Mouse (Mus musculus): Measurements from ENCODE around the gene Mrpl11. TPM values are rescaled to one million over a fixed set of nuclear protein-coding genes. Genes with fewer than 3 reads are reported as not detected.
"Not testable (repeated sequence)": the region's sequence is repeated elsewhere in the genome, so short reads cannot be mapped to it uniquely, and the experiment has no call there.

Gene Mrpl11
- polyA plus RNA-seq, 1 experiment: 45.6 TPM

GRCm38 (mm10) chr19:4992371-4992770 is 30.4 kb downstream of the Mrpl11 start:
- no peak overlapping the region for H3K4me3 ChIP-seq (ENCODE audit: insufficient read depth, low read length)
- TF ChIP-seq CTCF (IDR thresholded peaks at IDR 0.05; ENCODE audit: low read depth, low read length) (no peak), POLR2A (IDR thresholded peaks at IDR 0.05; ENCODE audit: borderline replicate concordance, low read depth, low read length) (no peak)
- H3K4me1 ChIP-seq (ENCODE audit: control insufficient read depth, insufficient read depth, low read length): peaks cover 23% of the 10 kb centered on the region
- H3K27ac ChIP-seq (ENCODE audit: insufficient read depth, low read depth, low read length): no peak overlapping the region

DNA sequence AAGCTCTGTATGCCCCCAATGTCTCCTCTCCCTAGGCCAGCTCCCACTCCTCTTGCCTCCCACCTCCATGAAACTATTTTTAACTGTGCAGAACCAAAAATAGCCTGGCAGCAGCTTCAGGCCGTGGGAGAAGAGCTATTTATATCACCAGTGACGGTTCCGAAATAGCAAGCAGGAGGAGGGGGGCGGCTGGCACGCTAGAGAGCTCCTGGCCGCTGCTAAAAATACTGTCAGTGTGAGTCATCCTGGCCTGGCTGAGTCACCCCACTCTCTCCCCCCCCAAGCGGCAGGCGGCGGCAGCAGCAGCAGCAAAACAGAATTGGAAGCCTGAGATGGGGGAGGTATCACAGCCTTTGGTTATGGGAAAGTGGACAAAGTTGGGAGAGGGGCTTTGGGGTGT is 31.0 kb downstream of the Mrpl11 start:
- TF ChIP-seq POLR2A (IDR thresholded peaks at IDR 0.05; ENCODE audit: borderline replicate concordance, low read depth, low read length) (no peak), CTCF (IDR thresholded peaks at IDR 0.05; ENCODE audit: low read depth, low read length) (no peak)
- Histone ChIP-seq H3K4me3 (ENCODE audit: insufficient read depth, low read length) (peak overlapping the region; percentile 34), H3K4me1 (ENCODE audit: control insufficient read depth, insufficient read depth, low read length) (peaks cover 23% of the 10 kb centered on the region), H3K27ac (ENCODE audit: insufficient read depth, low read depth, low read length) (0 out of 2 replicates have a peak overlapping the region, but pooled peaks have one; percentile 20)

DNA sequence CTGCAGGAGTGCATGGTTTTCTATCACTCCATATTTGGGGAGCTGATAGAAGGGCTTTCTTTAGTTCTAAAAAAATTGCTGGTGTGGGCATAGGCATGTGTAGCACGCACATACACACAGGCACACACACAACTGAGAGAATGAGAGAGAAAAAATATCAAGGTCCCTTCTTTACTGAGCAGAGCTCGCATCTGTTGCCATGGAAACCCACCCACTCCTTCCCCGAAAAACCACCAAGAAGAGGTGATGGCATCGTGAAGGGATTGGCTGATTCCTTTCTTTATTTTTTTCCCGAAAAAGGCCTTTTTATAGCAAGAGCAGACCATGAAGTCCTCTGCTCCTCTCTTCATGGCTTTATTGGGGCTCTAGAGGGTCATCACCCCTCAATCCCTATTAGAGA is 32.1 kb downstream of the Mrpl11 start:
- TF ChIP-seq POLR2A (IDR thresholded peaks at IDR 0.05; ENCODE audit: borderline replicate concordance, low read depth, low read length) (no peak), CTCF (IDR thresholded peaks at IDR 0.05; ENCODE audit: low read depth, low read length) (no peak)
- Histone ChIP-seq H3K4me3 (ENCODE audit: insufficient read depth, low read length) (no peak overlapping the region), H3K27ac (ENCODE audit: insufficient read depth, low read depth, low read length) (no peak overlapping the region), H3K4me1 (ENCODE audit: control insufficient read depth, insufficient read depth, low read length) (peaks cover 32% of the 10 kb centered on the region)

- Histone ChIP-seq H3K27ac (ENCODE audit: insufficient read depth, low read depth, low read length) (peak overlapping the region; percentile 30), H3K4me1 (ENCODE audit: control insufficient read depth, insufficient read depth, low read length) (peaks cover 34% of the 10 kb centered on the region), H3K4me3 (ENCODE audit: insufficient read depth, low read length) (no peak overlapping the region)
- TF ChIP-seq CTCF (IDR thresholded peaks at IDR 0.05; ENCODE audit: low read depth, low read length) (no peak), POLR2A (IDR thresholded peaks at IDR 0.05; ENCODE audit: borderline replicate concordance, low read depth, low read length) (no peak)
These were observed 37.6 kb downstream of the Mrpl11 start for GRCm38 (mm10) chr19:4999445-5000140.

- no peak for TF ChIP-seq POLR2A (IDR thresholded peaks at IDR 0.05; ENCODE audit: borderline replicate concordance, low read depth, low read length)
- TF ChIP-seq CTCF (IDR thresholded peaks at IDR 0.05; ENCODE audit: low read depth, low read length): peak; percentile 96
- Histone ChIP-seq H3K27ac (ENCODE audit: insufficient read depth, low read depth, low read length) (no peak overlapping the region), H3K4me1 (ENCODE audit: control insufficient read depth, insufficient read depth, low read length) (peaks cover 36% of the 10 kb centered on the region), H3K4me3 (ENCODE audit: insufficient read depth, low read length) (no peak overlapping the region)
These were observed 39.9 kb downstream of the Mrpl11 start for GRCm38 (mm10) chr19:5001666-5002406.

DNA sequence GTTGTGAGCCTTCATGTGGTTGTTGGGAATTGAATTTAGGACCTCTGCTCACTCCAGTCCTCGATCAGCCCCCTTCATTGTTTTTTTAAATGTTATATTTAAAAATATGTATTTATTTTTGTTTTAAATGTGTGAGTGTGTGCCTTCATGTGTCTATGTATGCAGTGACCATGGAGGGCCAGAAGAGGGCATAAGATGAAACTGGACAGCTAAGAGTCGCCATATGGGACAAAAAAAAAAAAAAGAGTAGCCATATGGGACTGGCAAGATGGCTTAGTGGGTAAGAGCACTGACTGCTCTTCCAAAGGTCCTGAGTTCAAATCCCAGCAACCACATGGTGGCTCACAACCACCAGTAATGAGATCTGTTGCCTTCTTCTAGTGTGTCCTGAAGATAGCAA is 41.7 kb downstream of the Mrpl11 start:
- not testable (repeated sequence) for H3K4me3 ChIP-seq (ENCODE audit: insufficient read depth, low read length); H3K27ac ChIP-seq (ENCODE audit: insufficient read depth, low read depth, low read length)
- H3K4me1 ChIP-seq (ENCODE audit: control insufficient read depth, insufficient read depth, low read length): peaks cover 31% of the 10 kb centered on the region

DNA sequence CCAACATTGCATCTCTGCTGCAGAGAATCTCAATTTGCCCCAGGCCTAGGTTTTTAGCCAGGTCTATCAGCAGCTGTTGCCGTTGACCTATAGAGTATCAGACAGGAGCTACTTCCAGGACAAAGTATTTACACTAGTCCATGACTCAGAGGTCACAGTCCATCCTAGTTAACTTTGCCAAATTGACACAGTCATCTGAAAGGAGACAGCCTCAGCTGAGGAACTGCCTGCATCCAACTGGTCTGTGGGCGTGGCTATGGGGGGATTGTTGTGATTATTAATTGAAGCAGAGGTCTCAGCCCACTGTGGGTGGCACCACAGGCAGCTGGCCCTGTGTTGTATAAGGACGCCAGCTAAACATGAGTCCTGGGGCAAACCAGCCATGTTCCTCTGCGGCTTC is 43.0 kb downstream of the Mrpl11 start:
- no peak overlapping the region for H3K4me3 ChIP-seq (ENCODE audit: insufficient read depth, low read length)
- H3K27ac ChIP-seq (ENCODE audit: insufficient read depth, low read depth, low read length): no peak overlapping the region
- H3K4me1 ChIP-seq (ENCODE audit: control insufficient read depth, insufficient read depth, low read length): peaks cover 20% of the 10 kb centered on the region
- no peak for TF ChIP-seq CTCF (IDR thresholded peaks at IDR 0.05; ENCODE audit: low read depth, low read length)
- no peak for TF ChIP-seq POLR2A (IDR thresholded peaks at IDR 0.05; ENCODE audit: borderline replicate concordance, low read depth, low read length)

DNA sequence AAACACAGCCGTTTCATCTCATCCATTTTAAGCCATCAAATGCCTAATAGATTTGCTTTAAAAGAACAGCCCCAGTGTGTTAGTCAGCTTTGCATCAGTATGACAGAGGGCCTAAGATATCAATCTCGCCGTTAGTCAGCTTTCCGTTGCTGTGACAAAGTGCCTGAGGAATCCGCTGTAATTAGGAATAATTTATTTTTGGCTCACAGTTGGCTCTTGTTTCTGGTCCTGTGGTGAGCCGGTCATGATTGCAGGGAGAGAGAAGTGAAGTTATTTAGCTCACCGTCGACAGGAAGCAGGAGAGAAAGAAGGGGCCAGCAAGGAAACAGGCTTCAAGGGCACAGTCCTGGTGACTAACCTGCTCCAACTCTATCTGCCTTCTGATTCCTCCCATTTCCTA is 51.2 kb downstream of the Mrpl11 start:
- TF ChIP-seq CTCF (IDR thresholded peaks at IDR 0.05; ENCODE audit: low read depth, low read length) (no peak), POLR2A (IDR thresholded peaks at IDR 0.05; ENCODE audit: borderline replicate concordance, low read depth, low read length) (no peak)
- Histone ChIP-seq H3K27ac (ENCODE audit: insufficient read depth, low read depth, low read length) (no peak overlapping the region), H3K4me3 (ENCODE audit: insufficient read depth, low read length) (no peak overlapping the region), H3K4me1 (ENCODE audit: control insufficient read depth, insufficient read depth, low read length) (peaks cover 13% of the 10 kb centered on the region)

DNA sequence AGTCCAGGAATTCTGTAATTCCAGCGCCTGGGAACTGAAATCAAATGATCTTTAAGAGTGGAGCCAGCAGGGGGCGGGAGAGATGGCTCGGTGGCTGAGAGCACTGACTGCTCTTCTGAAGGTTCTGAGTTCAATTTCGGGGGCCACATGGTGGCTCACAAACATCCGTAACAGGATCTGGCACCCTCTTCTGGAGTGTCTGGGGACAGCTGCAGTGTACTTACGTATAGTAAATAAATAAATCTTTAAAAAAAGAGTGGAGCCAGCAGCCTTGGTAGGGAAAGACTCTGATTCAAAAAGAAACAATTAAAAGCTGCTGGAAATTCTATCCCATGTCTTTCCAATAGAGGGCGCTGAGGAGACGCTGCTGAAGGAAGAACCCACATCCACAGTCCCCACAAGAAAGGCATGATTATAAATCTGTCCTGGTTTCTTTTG is 53.0 kb downstream of the Mrpl11 start:
- no peak overlapping the region for H3K27ac ChIP-seq (ENCODE audit: insufficient read depth, low read depth, low read length)
- no peak for TF ChIP-seq POLR2A (IDR thresholded peaks at IDR 0.05; ENCODE audit: borderline replicate concordance, low read depth, low read length)
- peak; percentile 42; the same call in 1 of the 2 replicates for TF ChIP-seq CTCF (IDR thresholded peaks at IDR 0.05; ENCODE audit: low read depth, low read length)
- H3K4me3 ChIP-seq (ENCODE audit: insufficient read depth, low read length): no peak overlapping the region
- H3K4me1 ChIP-seq (ENCODE audit: control insufficient read depth, insufficient read depth, low read length): peaks cover 22% of the 10 kb centered on the region

GRCm38 (mm10) chr19:5016221-5016742 is 54.3 kb downstream of the Mrpl11 start:
- TF ChIP-seq POLR2A (IDR thresholded peaks at IDR 0.05; ENCODE audit: borderline replicate concordance, low read depth, low read length) (no peak), CTCF (IDR thresholded peaks at IDR 0.05; ENCODE audit: low read depth, low read length) (no peak)
- no peak overlapping the region for H3K4me3 ChIP-seq (ENCODE audit: insufficient read depth, low read length)
- no peak overlapping the region for H3K27ac ChIP-seq (ENCODE audit: insufficient read depth, low read depth, low read length)
- peaks cover 22% of the 10 kb centered on the region for H3K4me1 ChIP-seq (ENCODE audit: control insufficient read depth, insufficient read depth, low read length)

Other genes with a start within 250 kb of the Mrpl11 start
- 6.2 and 7.7 TPM in 2 replicates for gene Rbm4b, start 205.7 kb upstream of the Mrpl11 start, polyA plus RNA-seq (2012; ENCODE audit: insufficient read depth, insufficient read length, missing spikeins)
- 18.5 and 18.6 TPM in 2 replicates for gene Rbm4, start 168.2 kb upstream of the Mrpl11 start, polyA plus RNA-seq (2012; ENCODE audit: insufficient read depth, insufficient read length, missing spikeins)
- 9.0 and 22.6 TPM in 2 replicates for gene Gm21992, start 150.5 kb upstream of the Mrpl11 start, polyA plus RNA-seq (2012; ENCODE audit: insufficient read depth, insufficient read length, missing spikeins)
- 21.0 and 22.9 TPM in 2 replicates for gene Rbm14, start 150.5 kb upstream of the Mrpl11 start, polyA plus RNA-seq (2012; ENCODE audit: insufficient read depth, insufficient read length, missing spikeins)
- gene Ccs, start 122.8 kb upstream of the Mrpl11 start, polyA plus RNA-seq (2012; ENCODE audit: insufficient read depth, insufficient read length, missing spikeins): 42.5 and 42.8 TPM in 2 replicates
- not detected in 2 replicates for gene Ccdc87, start 122.8 kb upstream of the Mrpl11 start, polyA plus RNA-seq (2012; ENCODE audit: insufficient read depth, insufficient read length, missing spikeins)
- gene Ctsf, start 107.0 kb upstream of the Mrpl11 start, polyA plus RNA-seq (2012; ENCODE audit: insufficient read depth, insufficient read length, missing spikeins): 23.6 and 29.5 TPM in 2 replicates
- gene Actn3, start 84.2 kb upstream of the Mrpl11 start, polyA plus RNA-seq (2012; ENCODE audit: insufficient read depth, insufficient read length, missing spikeins): 0.56 TPM in 1 of 2 replicates, not detected in the other
- gene Zdhhc24, start 83.5 kb upstream of the Mrpl11 start, polyA plus RNA-seq (2012; ENCODE audit: insufficient read depth, insufficient read length, missing spikeins): 12.0 and 14.2 TPM in 2 replicates
- 2.0 and 3.0 TPM in 2 replicates for gene Bbs1, start 55.5 kb upstream of the Mrpl11 start, polyA plus RNA-seq (2012; ENCODE audit: insufficient read depth, insufficient read length, missing spikeins)
- 39.7 and 62.7 TPM in 2 replicates for gene Dpp3, start 33.9 kb upstream of the Mrpl11 start, polyA plus RNA-seq (2012; ENCODE audit: insufficient read depth, insufficient read length, missing spikeins)
- gene Peli3, start 19.0 kb upstream of the Mrpl11 start, polyA plus RNA-seq (2012; ENCODE audit: insufficient read depth, insufficient read length, missing spikeins): 4.6 and 5.4 TPM in 2 replicates
- 1.3 and 1.6 TPM in 2 replicates for gene Npas4, start 28.2 kb downstream of the Mrpl11 start, polyA plus RNA-seq (2012; ENCODE audit: insufficient read depth, insufficient read length, missing spikeins)
- 0.91 and 1.2 TPM in 2 replicates for gene Slc29a2, start 61.7 kb downstream of the Mrpl11 start, polyA plus RNA-seq (2012; ENCODE audit: insufficient read depth, insufficient read length, missing spikeins)
- 23.3 and 30.4 TPM in 2 replicates for gene B4gat1, start 76.7 kb downstream of the Mrpl11 start, polyA plus RNA-seq (2012; ENCODE audit: insufficient read depth, insufficient read length, missing spikeins)
- gene AC124502.3, start 76.7 kb downstream of the Mrpl11 start, polyA plus RNA-seq (2012; ENCODE audit: insufficient read depth, insufficient read length, missing spikeins): 1.6 and 2.2 TPM in 2 replicates
- 58.2 and 63.1 TPM in 2 replicates for gene Brms1, start 79.2 kb downstream of the Mrpl11 start, polyA plus RNA-seq (2012; ENCODE audit: insufficient read depth, insufficient read length, missing spikeins)
- gene Rin1, start 88.3 kb downstream of the Mrpl11 start, polyA plus RNA-seq (2012; ENCODE audit: insufficient read depth, insufficient read length, missing spikeins): 1.0 and 1.7 TPM in 2 replicates
- gene Cd248, start 105.9 kb downstream of the Mrpl11 start, polyA plus RNA-seq (2012; ENCODE audit: insufficient read depth, insufficient read length, missing spikeins): 0.31 and 0.35 TPM in 2 replicates
- not detected in 2 replicates for gene Tmem151a, start 123.4 kb downstream of the Mrpl11 start, polyA plus RNA-seq (2012; ENCODE audit: insufficient read depth, insufficient read length, missing spikeins)
- 33.2 and 34.1 TPM in 2 replicates for gene Yif1a, start 126.4 kb downstream of the Mrpl11 start, polyA plus RNA-seq (2012; ENCODE audit: insufficient read depth, insufficient read length, missing spikeins)
- gene Cnih2, start 136.4 kb downstream of the Mrpl11 start, polyA plus RNA-seq (2012; ENCODE audit: insufficient read depth, insufficient read length, missing spikeins): not detected in 2 replicates
- 120 and 142 TPM in 2 replicates for gene Rab1b, start 144.9 kb downstream of the Mrpl11 start, polyA plus RNA-seq (2012; ENCODE audit: insufficient read depth, insufficient read length, missing spikeins)
- gene Klc2, start 156.4 kb downstream of the Mrpl11 start, polyA plus RNA-seq (2012; ENCODE audit: insufficient read depth, insufficient read length, missing spikeins): 13.8 and 14.8 TPM in 2 replicates